Mouse (Mus musculus) liver, embryonic 14.5 days (tissue): ENCODE measurements at regions not wholly inside any gene's neighbourhood (a gene's known extent, or its start where the extent isn't known, plus 50 kb on each side); places are given as distances from the start of the nearest gene placed in this dataset.

Source experiments
- CTCF ChIP-seq: IDR thresholded peaks from 2 replicates; pipeline ENCODE4 v1.5.1; 2016; ENCODE audit warnings: antibody characterized with exemption, low read depth, control low read depth
- EP300 ChIP-seq: IDR thresholded peaks from 2 replicates; pipeline ENCODE4 v1.6.1; 2016; ENCODE audit warnings: antibody characterized with exemption, low read depth

DNA sequence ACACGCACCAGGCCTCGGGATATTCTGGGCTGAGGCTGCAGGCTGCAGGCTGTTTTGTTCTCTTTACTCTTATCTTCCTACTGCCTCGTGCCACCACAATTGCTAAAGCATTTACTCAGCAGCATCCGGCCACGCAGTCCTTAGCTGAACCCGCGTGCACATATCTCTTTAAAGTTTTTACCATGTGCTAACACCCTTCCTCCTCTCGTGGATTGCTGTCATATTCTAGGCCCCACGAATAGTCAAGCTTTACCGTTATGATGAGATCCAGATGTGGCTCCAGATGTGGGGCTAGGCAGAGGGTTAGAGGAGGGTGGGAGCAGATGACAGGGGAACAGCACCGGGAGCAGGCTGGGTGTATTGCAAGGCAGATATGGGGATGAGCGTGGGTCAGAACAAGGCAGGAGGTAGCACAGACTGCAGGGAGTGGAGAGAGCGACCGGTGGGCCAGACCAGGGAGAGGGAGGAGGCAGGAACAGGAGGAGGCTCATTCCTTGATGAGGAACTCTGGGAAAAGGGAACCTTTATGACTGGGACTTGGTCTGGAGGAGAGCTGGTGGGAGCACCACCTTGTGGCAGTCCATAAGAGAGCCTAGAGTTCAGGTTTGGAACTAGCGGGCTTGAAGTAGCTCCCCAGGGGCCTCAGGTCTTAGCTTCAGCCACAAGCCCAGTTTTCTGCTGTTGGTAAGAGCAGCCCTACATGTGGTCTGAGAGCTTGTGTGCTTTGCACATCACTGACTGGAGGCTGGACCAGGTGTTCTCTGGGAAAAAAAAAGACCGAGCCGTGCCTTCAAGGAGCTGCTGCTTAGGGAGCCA, 102.1 kb upstream of the Podxl start:
- TF ChIP-seq CTCF (no peak), EP300 (no peak)
